Mouse (Mus musculus): ENCODE data around the gene Clec4g. TPM values are rescaled to one million over a fixed set of nuclear protein-coding genes. Genes with fewer than 3 reads are reported as not detected.

Gene Clec4g
- polyA plus RNA-seq, 1 experiment from 2014 or later, result not detected

DNA sequence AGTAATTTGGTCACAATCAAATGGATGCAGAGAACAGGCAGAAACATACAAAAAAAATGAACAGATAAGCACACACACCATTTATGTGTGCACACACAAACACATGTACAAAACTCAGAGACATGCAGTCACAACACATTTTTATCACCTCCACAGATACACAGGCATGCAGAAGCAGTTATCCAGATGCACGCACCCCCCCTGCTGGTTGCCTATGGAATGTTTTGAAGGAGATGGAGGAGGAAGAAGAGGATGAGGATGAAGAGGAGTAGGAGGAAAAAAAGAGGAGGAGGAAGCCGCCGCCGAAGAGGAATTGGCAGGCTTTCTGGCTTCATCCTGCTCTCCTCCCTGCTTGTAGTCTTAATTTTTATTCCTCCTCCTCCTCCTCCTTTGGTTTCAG is 14.7 kb downstream of the Clec4g start:
- ATAC-seq (ENCODE audit: low FRiP score), result no peak
- no peak overlapping the region for H3K4me2 ChIP-seq
- H3K4me1 ChIP-seq, result no peaks in the 10 kb centered on the region
- WGBS, result 60% methylated on average over 4 of the region's 4 CpGs
- H3K27ac ChIP-seq, result no peak overlapping the region
- no peaks in the 10 kb centered on the region for H3K27me3 ChIP-seq
- no peak overlapping the region for H3K9ac ChIP-seq
- no peak overlapping the region for H3K4me3 ChIP-seq (replicated peaks)
- no peaks in the 10 kb centered on the region for H3K9me3 ChIP-seq
- H3K36me3 ChIP-seq (replicated peaks), result no peaks in the 10 kb centered on the region

DNA sequence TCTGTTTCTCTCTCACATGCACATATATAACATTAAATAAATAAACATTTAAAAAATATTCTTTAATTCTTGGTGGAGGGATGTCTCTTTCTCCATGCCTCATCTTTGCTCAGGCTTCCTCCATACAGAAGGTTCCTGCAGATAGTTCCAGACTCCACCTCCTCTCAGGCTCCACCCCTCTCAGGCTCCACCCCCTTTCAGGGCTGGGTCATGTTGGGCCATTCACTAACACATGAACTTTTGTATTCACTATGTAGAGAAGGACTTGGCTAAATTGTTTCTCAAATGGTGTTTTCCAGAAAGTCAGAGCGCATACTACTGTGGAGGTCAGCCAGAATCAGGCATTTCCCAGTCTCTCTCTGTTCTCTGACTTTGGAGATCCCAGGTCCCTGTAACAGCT is 19.0 kb downstream of the Clec4g start:
- 97% methylated on average over 1 of the region's 1 CpGs for WGBS
- Histone ChIP-seq H3K9ac (no peak overlapping the region), H3K9me3 (no peaks in the 10 kb centered on the region), H3K36me3 (replicated peaks) (no peaks in the 10 kb centered on the region), H3K4me2 (no peak overlapping the region), H3K27ac (no peak overlapping the region), H3K4me3 (replicated peaks) (no peak overlapping the region), H3K4me1 (no peaks in the 10 kb centered on the region), H3K27me3 (no peaks in the 10 kb centered on the region)
- ATAC-seq (ENCODE audit: low FRiP score), result no peak

DNA sequence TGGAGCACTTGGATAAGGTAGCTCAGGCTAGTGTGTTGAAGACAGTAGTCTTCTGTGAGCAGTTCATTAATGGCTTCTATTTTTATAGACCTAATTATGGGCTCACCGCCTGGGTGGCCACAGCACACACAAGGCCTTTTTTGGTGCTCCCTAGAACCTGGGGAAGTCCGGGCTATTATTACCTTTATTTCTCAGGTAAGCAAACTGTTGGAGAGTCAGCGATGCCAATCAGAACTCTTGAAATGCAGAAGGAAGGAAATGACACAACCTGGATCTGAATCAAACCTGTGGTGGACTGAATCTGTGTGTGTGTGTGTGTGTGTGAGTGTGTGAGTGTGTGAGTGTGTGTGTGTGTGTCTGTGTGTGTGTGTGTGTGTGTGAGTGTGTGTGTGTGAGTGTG is 26.3 kb downstream of the Clec4g start, which contains the start of gene Fcer2a:
Fcer2a (minus strand) TSS at position 55 of the 400 bp plus-strand sequence.
- Histone ChIP-seq H3K4me3 (replicated peaks) (no peak within 1 kb of the TSS), H3K27me3 (no peaks in the 10 kb centered on the region), H3K9ac (no peak within 1 kb of the TSS), H3K4me2 (no peak within 1 kb of the TSS), H3K4me1 (no peaks in the 10 kb centered on the region), H3K9me3 (no peaks in the 10 kb centered on the region), H3K27ac (no peak within 1 kb of the TSS), H3K36me3 (replicated peaks) (no peaks in the 10 kb centered on the region)
- ATAC-seq (ENCODE audit: low FRiP score), result no peak
- WGBS, result 82% methylated on average over 3 of the region's 3 CpGs

DNA sequence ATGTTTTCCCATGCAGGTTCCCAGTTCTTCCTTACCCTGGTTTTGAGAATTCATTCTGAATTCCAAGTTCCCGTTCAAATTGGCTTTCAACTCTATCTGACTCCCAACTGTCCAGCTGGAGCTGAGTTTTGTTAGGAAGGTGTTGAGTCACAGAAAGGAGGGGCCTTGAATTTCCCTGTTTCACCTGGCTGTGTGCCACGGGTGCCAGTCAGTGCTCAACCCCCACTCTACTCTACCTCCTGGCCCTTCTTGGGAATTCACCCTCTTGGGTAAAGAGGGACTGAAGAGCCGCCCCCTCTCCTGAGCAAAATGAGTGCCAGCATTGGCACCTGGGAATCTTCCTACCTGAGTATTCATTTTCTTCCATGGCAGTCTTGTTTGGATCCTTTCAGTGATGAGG is 29.7 kb downstream of the Clec4g start:
- no peak overlapping the region for H3K4me2 ChIP-seq
- WGBS, result 85% methylated on average over 3 of the region's 3 CpGs
- ATAC-seq (ENCODE audit: low FRiP score), result no peak

DNA sequence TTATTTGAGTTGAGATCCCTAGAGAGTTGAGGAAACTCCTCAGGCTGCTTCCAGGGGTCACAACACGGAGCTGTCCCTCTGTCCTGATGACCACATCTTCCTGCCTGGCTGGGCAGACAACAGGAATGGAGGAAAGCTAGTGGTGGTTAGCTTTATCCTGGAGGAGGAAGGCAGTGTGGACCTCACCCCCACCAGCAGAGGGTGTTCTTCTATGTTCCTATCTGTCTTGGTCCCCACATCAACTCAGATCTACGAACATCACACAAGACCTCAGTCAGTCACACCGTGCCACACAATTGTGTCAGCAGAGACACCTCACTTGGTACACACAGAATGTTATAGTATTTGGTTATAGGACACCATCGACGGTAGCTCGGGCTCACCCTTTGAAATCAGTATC is 32.9 kb downstream of the Clec4g start:
- Histone ChIP-seq H3K4me2 (no peak overlapping the region), H3K36me3 (replicated peaks) (peaks cover 5% of the 10 kb centered on the region; the same call in 1 of the 2 replicates), H3K4me3 (replicated peaks) (no peak overlapping the region), H3K27ac (no peak overlapping the region), H3K9ac (no peak overlapping the region), H3K4me1 (no peaks in the 10 kb centered on the region), H3K9me3 (no peaks in the 10 kb centered on the region), H3K27me3 (no peaks in the 10 kb centered on the region)
- 80% methylated on average over 6 of the region's 6 CpGs for WGBS
- ATAC-seq (ENCODE audit: low FRiP score), result no peak

More for the DNA sequence above, 29.7 kb downstream of the Clec4g start:
- no peaks in the 10 kb centered on the region for H3K36me3 ChIP-seq (replicated peaks)
- no peaks in the 10 kb centered on the region for H3K4me1 ChIP-seq
- no peak overlapping the region for H3K9ac ChIP-seq
- no peaks in the 10 kb centered on the region for H3K27me3 ChIP-seq
- no peak overlapping the region for H3K4me3 ChIP-seq (replicated peaks)
- no peaks in the 10 kb centered on the region for H3K9me3 ChIP-seq
- no peak overlapping the region for H3K27ac ChIP-seq

DNA sequence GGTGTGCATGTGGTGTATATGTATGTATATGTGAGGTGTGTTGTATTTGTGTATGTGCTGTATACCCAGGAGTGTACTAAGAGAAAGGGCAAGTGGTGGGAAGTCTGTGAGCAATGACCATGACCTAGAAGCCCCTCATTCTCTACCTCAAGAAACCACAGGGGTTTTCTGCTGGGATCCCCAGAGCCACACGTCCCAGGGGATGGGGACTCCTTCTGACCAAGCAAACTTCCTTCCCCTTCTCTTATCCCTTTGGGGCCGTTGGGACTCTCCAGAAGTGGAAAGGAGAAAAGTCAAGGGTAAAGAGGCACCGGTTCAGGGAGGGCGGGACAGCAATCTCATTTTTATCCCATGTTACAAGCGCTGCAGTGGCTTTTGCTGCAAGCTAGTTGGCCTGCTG is 35.0 kb downstream of the Clec4g start:
- 75% methylated on average over 5 of the region's 5 CpGs for WGBS
- Histone ChIP-seq H3K4me3 (replicated peaks) (no peak overlapping the region), H3K36me3 (replicated peaks) (peaks cover 25% of the 10 kb centered on the region), H3K9ac (no peak overlapping the region), H3K27me3 (no peaks in the 10 kb centered on the region), H3K4me2 (no peak overlapping the region), H3K27ac (no peak overlapping the region), H3K9me3 (no peaks in the 10 kb centered on the region), H3K4me1 (no peaks in the 10 kb centered on the region)
- no peak for ATAC-seq (ENCODE audit: low FRiP score)

DNA sequence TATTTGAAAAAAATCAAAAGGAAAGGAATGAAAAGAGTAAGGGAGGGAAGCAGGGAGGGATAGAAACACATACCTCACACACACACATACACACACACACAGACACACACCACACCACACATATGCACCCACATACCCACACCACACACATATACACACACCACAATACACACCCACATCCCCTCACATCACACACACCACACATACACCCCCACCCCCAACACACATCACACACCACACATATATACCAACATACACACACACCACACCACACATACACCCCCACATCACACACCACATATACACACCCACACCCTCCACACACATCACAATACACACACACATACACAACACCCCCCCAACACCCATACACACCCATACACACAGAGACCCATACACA is 35.9 kb downstream of the Clec4g start:
- Histone ChIP-seq H3K36me3 (replicated peaks) (peaks cover 34% of the 10 kb centered on the region), H3K27me3 (no peaks in the 10 kb centered on the region), H3K4me2 (no peak overlapping the region), H3K9me3 (no peaks in the 10 kb centered on the region), H3K27ac (no peak overlapping the region), H3K4me1 (no peaks in the 10 kb centered on the region), H3K9ac (no peak overlapping the region), H3K4me3 (replicated peaks) (no peak overlapping the region)
- ATAC-seq (ENCODE audit: low FRiP score), result peak; percentile 39; the same call in 1 of the 2 replicates

DNA sequence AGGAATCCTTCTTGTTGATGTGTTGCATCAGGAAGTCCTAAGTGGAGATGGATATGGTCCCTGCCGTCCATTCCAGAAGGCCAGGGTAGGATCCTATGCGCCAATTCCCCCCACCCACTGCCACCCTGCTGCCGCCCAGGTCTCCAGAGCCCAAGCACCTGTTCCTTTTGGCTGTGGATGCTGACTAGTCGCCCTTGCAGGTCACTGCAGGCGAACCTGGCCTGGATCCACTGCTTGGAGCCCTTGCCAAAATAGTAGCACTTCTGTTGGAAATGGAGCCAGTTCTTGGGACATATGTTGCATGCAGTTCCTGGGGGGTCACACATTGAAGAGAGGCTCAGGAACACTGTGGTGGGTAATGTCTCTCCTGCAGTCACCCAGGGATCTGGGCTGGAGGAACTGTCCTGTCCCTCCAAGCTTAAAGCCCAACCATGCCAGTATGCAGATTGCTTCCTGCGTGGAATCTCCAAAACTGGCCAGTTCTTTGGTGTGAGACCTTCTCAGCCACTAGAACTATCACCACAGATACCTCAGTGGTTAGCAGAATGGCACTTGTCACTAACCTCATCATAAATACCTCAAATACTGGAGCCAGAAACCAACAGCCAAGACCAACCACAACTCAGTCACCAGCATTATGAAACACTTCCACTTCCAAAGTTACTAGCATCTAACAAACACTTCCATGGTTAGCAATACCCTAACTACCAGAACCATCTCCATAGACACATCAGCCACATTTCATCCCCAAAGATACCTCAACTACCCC is 36.9 kb downstream of the Clec4g start:
- ATAC-seq (ENCODE audit: low FRiP score), result no peak
- no peaks in the 10 kb centered on the region for H3K4me1 ChIP-seq
- H3K9ac ChIP-seq, result no peak overlapping the region
- H3K36me3 ChIP-seq (replicated peaks), result peaks cover 43% of the 10 kb centered on the region
- H3K4me3 ChIP-seq (replicated peaks), result no peak overlapping the region
- H3K4me2 ChIP-seq, result no peak overlapping the region
- no peaks in the 10 kb centered on the region for H3K27me3 ChIP-seq
- 83% methylated on average over 6 of the region's 6 CpGs for WGBS
- no peak overlapping the region for H3K27ac ChIP-seq
- H3K9me3 ChIP-seq, result no peaks in the 10 kb centered on the region

DNA sequence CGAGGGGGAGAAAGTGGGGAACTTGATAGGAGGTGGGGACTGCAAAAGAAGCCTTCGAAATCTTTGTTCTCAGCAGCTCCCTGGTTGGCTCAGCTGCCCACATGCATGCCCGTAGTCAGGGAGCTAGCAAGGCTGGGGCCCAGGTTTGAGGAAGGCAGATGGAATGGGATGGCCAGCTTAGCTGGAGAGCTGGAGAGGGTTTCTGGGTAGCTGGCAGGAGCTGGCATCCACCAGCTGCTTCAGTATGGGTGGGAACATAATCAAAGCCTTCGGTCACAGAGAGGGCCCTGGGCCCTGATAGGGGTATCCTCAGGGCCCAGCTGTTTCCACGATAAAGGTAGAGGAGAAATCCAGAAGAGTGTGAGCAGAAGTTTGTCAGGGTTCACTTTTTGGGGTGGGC is 38.0 kb downstream of the Clec4g start:
- Histone ChIP-seq H3K9ac (no peak overlapping the region), H3K27me3 (no peaks in the 10 kb centered on the region), H3K4me1 (peaks cover 9% of the 10 kb centered on the region), H3K4me2 (no peak overlapping the region), H3K36me3 (replicated peaks) (peaks cover 44% of the 10 kb centered on the region), H3K27ac (no peak overlapping the region), H3K4me3 (replicated peaks) (no peak overlapping the region), H3K9me3 (no peaks in the 10 kb centered on the region)
- WGBS, result 93% methylated on average over 5 of the region's 5 CpGs
- ATAC-seq (ENCODE audit: low FRiP score), result no peak

DNA sequence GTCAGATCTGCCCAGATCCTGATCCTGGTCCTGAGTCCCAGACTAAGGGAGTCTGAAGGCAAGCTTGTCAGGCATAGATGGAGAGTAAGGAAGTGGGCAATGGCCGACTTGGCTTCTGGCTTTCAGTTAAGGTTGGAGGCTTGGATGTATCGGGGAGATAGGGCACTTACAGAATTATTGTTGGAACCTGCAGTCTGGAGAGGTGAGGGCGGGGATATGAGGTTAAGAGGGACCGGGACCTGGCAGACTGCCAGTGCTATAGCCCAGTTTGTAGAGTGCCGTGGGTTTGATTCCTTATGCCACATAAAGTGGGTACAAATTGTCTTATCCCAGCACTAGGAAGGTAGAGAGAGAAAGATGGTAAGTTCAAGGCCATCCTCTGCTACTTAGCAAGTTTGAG is 40.8 kb downstream of the Clec4g start:
- Histone ChIP-seq H3K4me2 (no peak overlapping the region), H3K9ac (no peak overlapping the region), H3K27me3 (no peaks in the 10 kb centered on the region), H3K36me3 (replicated peaks) (peaks cover 44% of the 10 kb centered on the region), H3K4me1 (peaks cover 17% of the 10 kb centered on the region), H3K9me3 (no peaks in the 10 kb centered on the region), H3K4me3 (replicated peaks) (no peak overlapping the region), H3K27ac (no peak overlapping the region)
- no peak for ATAC-seq (ENCODE audit: low FRiP score)
- 92% methylated on average over 5 of the region's 5 CpGs for WGBS

DNA sequence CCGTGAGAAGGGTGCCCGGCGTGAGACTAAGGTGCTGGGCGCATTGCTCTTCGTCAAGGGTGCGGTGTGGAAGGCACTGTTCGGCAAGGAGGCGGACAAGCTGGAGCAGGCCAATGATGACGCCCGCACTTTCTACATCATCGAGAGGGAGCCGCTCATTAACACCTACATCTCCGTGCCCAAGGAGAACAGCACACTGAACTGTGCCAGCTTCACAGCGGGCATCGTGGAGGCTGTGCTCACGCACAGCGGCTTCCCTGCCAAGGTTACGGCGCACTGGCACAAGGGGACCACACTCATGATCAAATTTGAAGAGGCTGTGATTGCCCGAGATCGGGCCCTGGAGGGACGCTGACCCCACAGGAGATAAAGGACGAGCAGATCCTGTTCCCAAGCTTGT is 41.2 kb downstream of the Clec4g start:
- 96% methylated on average over 23 of the region's 23 CpGs for WGBS
- Histone ChIP-seq H3K4me3 (replicated peaks) (no peak overlapping the region), H3K9ac (no peak overlapping the region), H3K4me1 (peaks cover 17% of the 10 kb centered on the region), H3K36me3 (replicated peaks) (peaks cover 44% of the 10 kb centered on the region), H3K27ac (no peak overlapping the region), H3K27me3 (no peaks in the 10 kb centered on the region), H3K9me3 (no peaks in the 10 kb centered on the region), H3K4me2 (no peak overlapping the region)
- ATAC-seq (ENCODE audit: low FRiP score), result no peak

DNA sequence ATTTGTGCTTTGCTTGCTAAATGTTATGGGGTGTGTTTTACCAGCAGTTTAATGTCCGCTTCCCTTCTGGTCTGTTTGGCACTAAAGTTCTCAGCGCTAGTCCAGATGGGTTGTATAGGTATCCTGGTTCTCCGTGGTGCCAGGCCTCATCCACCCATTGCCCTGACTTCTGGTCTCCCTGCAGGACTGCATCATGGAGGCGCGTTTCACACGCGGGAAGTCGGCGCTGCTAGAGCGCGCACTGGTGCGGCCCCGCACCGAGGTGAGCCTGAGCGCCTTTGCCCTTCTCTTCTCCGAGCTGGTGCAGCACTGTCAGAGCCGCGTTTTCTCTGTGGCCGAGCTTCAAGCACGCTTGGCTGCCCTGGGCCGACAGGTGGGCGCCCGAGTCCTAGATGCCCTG is 41.6 kb downstream of the Clec4g start:
- WGBS, result 96% methylated on average over 23 of the region's 23 CpGs
- no peak for ATAC-seq (ENCODE audit: low FRiP score)
- H3K4me2 ChIP-seq, result no peak overlapping the region
- peaks cover 17% of the 10 kb centered on the region for H3K4me1 ChIP-seq
- no peak overlapping the region for H3K4me3 ChIP-seq (replicated peaks)
- peaks cover 44% of the 10 kb centered on the region for H3K36me3 ChIP-seq (replicated peaks)
- no peak overlapping the region for H3K27ac ChIP-seq
- H3K27me3 ChIP-seq, result no peaks in the 10 kb centered on the region
- no peak overlapping the region for H3K9ac ChIP-seq
- H3K9me3 ChIP-seq, result no peaks in the 10 kb centered on the region

DNA sequence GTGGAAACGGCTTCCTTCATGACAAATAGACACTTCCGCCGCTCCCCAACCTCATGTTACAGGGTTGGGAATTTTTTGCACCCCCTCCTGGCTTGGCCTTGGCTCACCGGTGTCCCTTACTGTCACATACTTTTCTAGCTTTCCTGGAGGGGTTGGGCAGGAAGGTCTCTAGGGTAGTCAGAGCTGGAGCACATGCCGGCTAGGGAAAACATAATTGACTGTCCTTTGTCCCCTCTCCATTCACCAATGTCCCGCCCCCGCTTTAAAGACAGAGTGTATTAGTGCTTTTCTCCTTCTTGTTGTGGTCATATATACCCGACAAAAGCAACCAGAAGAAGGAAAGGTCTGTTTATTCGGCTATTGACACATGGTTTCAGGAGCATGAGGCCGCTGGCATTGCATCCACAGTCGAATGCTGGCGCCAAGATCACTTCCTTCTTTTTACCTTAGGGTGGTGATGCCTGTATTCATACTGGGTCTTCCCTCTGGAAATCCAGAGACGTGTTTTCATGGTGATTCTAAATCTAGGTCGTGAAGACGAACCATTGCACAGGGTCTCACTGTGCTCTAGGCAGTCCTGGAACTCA is 43.4 kb downstream of the Clec4g start:
- H3K4me3 ChIP-seq (replicated peaks), result peak overlapping the region; percentile 88
- peaks cover 35% of the 10 kb centered on the region for H3K36me3 ChIP-seq (replicated peaks)
- no peaks in the 10 kb centered on the region for H3K27me3 ChIP-seq
- H3K9ac ChIP-seq, result peak overlapping the region; percentile 83
- ATAC-seq (ENCODE audit: low FRiP score), result peak; percentile 6; the same call in 1 of the 2 replicates
- H3K9me3 ChIP-seq, result no peaks in the 10 kb centered on the region
- H3K27ac ChIP-seq, result peak overlapping the region; percentile 85
- peak overlapping the region; percentile 88 for H3K4me2 ChIP-seq
- H3K4me1 ChIP-seq, result peaks cover 23% of the 10 kb centered on the region
- WGBS, result 5% methylated on average over 15 of the region's 15 CpGs
